Mouse (Mus musculus): ENCODE results near the gene Kctd21.

Gene Kctd21

GRCm38 (mm10) chr7:97348318-97348717, 16.2 kb downstream of the Kctd21 start:
- DNase-seq (ENCODE audit: low read depth, low spot score) = no peak

- no peak for DNase-seq (ENCODE audit: low read depth, low spot score)
Observed at GRCm38 (mm10) chr7:97348836-97349235, 16.7 kb downstream of the Kctd21 start.

- DNase-seq (ENCODE audit: low read depth, low spot score) = no peak
Observed at GRCm38 (mm10) chr7:97349438-97349837, 17.3 kb downstream of the Kctd21 start.

- no peak for DNase-seq (ENCODE audit: low read depth, low spot score)
Observed at GRCm38 (mm10) chr7:97350891-97351290, 18.8 kb downstream of the Kctd21 start.

GRCm38 (mm10) chr7:97351792-97352513, 19.8 kb downstream of the Kctd21 start:
- no peak for DNase-seq (ENCODE audit: low read depth, low spot score)

GRCm38 (mm10) chr7:97353356-97353755, 21.2 kb downstream of the Kctd21 start:
- DNase-seq (ENCODE audit: low read depth, low spot score) = no peak

GRCm38 (mm10) chr7:97355068-97355841, 23.1 kb downstream of the Kctd21 start:
- DNase-seq (ENCODE audit: low read depth, low spot score) = no peak

- DNase-seq (ENCODE audit: low read depth, low spot score) = no peak
Observed at GRCm38 (mm10) chr7:97356253-97356652, 24.1 kb downstream of the Kctd21 start.

GRCm38 (mm10) chr7:97356875-97357276, 24.7 kb downstream of the Kctd21 start:
- DNase-seq (ENCODE audit: low read depth, low spot score) = peak; percentile 77

- DNase-seq (ENCODE audit: low read depth, low spot score) = no peak
Observed at GRCm38 (mm10) chr7:97357840-97358239, 25.7 kb downstream of the Kctd21 start.

- no peak for DNase-seq (ENCODE audit: low read depth, low spot score)
Observed at GRCm38 (mm10) chr7:97358347-97358746, 26.2 kb downstream of the Kctd21 start.

GRCm38 (mm10) chr7:97360166-97360565, 28.0 kb downstream of the Kctd21 start:
- no peak for DNase-seq (ENCODE audit: low read depth, low spot score)

- no peak for DNase-seq (ENCODE audit: low read depth, low spot score)
Observed at GRCm38 (mm10) chr7:97360955-97361354, 28.8 kb downstream of the Kctd21 start.

GRCm38 (mm10) chr7:97361467-97361866, 29.3 kb downstream of the Kctd21 start:
- DNase-seq (ENCODE audit: low read depth, low spot score) = no peak

- DNase-seq (ENCODE audit: low read depth, low spot score) = no peak
Observed at GRCm38 (mm10) chr7:97365887-97366286, 33.8 kb downstream of the Kctd21 start.

- DNase-seq (ENCODE audit: low read depth, low spot score) = no peak
Observed at GRCm38 (mm10) chr7:97375101-97375500, 43.0 kb downstream of the Kctd21 start.

- no peak for DNase-seq (ENCODE audit: low read depth, low spot score)
Observed at GRCm38 (mm10) chr7:97375906-97376305, 43.8 kb downstream of the Kctd21 start.

GRCm38 (mm10) chr7:97379304-97379703, 47.2 kb downstream of the Kctd21 start:
- no peak for DNase-seq (ENCODE audit: low read depth, low spot score)

- no peak for DNase-seq (ENCODE audit: low read depth, low spot score)
Observed at GRCm38 (mm10) chr7:97380500-97381123, 48.5 kb downstream of the Kctd21 start.

GRCm38 (mm10) chr7:97382661-97383060, 50.5 kb downstream of the Kctd21 start:
- DNase-seq (ENCODE audit: low read depth, low spot score) = no peak

- DNase-seq (ENCODE audit: low read depth, low spot score) = no peak
Observed at GRCm38 (mm10) chr7:97383496-97384132, 51.5 kb downstream of the Kctd21 start.

Measured in skeletal muscle tissue, adult 2 months (tissue).